Mouse (Mus musculus): ENCODE measurements at regions not wholly inside any gene's neighbourhood (a gene's known extent, or its start where the extent isn't known, plus 50 kb on each side); places are given as distances from the start of the nearest gene placed in this dataset.
A peak's percentile ranks its signal among the peaks of the same experiment; 100 is the strongest.

- 60% methylated on average over 4 of the region's 4 CpGs for WGBS
Measured at GRCm38 (mm10) chr15:61538169-61538755, 615.5 kb upstream of the A1bg start.

DNA sequence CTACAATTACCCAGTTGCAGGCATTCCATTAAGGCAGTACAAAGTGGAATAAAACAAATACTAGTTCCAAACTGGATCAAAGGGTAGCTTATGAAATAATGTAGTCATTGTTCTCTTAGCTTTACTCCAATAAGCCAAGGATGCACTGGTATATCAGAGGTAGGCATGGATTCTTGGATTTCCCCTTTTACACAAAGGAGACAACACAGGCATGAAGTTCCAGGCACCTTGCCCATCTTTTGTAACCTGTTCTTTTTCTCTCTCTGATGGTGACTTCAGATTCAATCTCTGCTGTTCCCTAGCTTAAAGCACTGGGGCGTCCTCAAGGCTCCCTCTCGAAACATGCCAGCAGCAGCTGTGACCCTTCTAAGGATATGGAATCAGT is 613.5 kb upstream of the A1bg start:
- WGBS, result 75% methylated on average over 2 of the region's 2 CpGs
- H3K4me1 ChIP-seq, result peaks cover 13% of the 10 kb centered on the region; the same call in 1 of the 2 replicates

More at GRCm38 (mm10) chr15:61538169-61538755, 615.5 kb upstream of the A1bg start:
- ATAC-seq (ENCODE audit: insufficient number of reproducible peaks, low FRiP score, low TSS enrichment, low read depth), result no peak
- Histone ChIP-seq H3K4me1 (peaks cover 13% of the 10 kb centered on the region; the same call in 1 of the 2 replicates), H3K4me3 (replicated peaks) (no peak overlapping the region), H3K27me3 (no peaks in the 10 kb centered on the region), H3K27ac (replicated peaks) (no peak overlapping the region), H3K9ac (no peak overlapping the region), H3K9me3 (replicated peaks) (no peaks in the 10 kb centered on the region), H3K36me3 (no peaks in the 10 kb centered on the region), H3K4me2 (replicated peaks) (no peak overlapping the region)

GRCm38 (mm10) chr15:61535644-61536331 is 613.0 kb upstream of the A1bg start:
- WGBS, result 26% methylated on average over 6 of the region's 6 CpGs
- no peak overlapping the region for H3K4me3 ChIP-seq (replicated peaks)
- no peak for ATAC-seq (ENCODE audit: insufficient number of reproducible peaks, low FRiP score, low TSS enrichment, low read depth)
- peaks cover 9% of the 10 kb centered on the region; the same call in 1 of the 2 replicates for H3K4me1 ChIP-seq
- H3K27ac ChIP-seq (replicated peaks), result no peak overlapping the region
- no peaks in the 10 kb centered on the region for H3K9me3 ChIP-seq (replicated peaks)
- H3K36me3 ChIP-seq, result no peaks in the 10 kb centered on the region
- H3K4me2 ChIP-seq (replicated peaks), result no peak overlapping the region
- H3K27me3 ChIP-seq, result no peaks in the 10 kb centered on the region
- H3K9ac ChIP-seq, result no peak overlapping the region

More for the DNA sequence above, 613.5 kb upstream of the A1bg start:
- H3K36me3 ChIP-seq, result no peaks in the 10 kb centered on the region
- H3K27ac ChIP-seq (replicated peaks), result no peak overlapping the region
- no peak overlapping the region for H3K4me2 ChIP-seq (replicated peaks)
- H3K27me3 ChIP-seq, result no peaks in the 10 kb centered on the region
- no peak for ATAC-seq (ENCODE audit: insufficient number of reproducible peaks, low FRiP score, low TSS enrichment, low read depth)
- H3K9me3 ChIP-seq (replicated peaks), result no peaks in the 10 kb centered on the region
- no peak overlapping the region for H3K9ac ChIP-seq
- H3K4me3 ChIP-seq (replicated peaks), result no peak overlapping the region

GRCm38 (mm10) chr15:61535180-61535579 is 612.4 kb upstream of the A1bg start:
- Histone ChIP-seq H3K27ac (replicated peaks) (no peak overlapping the region), H3K9me3 (replicated peaks) (no peaks in the 10 kb centered on the region), H3K9ac (no peak overlapping the region), H3K4me1 (0 out of 2 replicates have a peak, but pooled peaks cover 6% of the 10 kb centered on the region), H3K27me3 (no peaks in the 10 kb centered on the region), H3K36me3 (no peaks in the 10 kb centered on the region), H3K4me2 (replicated peaks) (no peak overlapping the region), H3K4me3 (replicated peaks) (no peak overlapping the region)
- ATAC-seq (ENCODE audit: insufficient number of reproducible peaks, low FRiP score, low TSS enrichment, low read depth), result no peak
- 43% methylated on average over 6 of the region's 6 CpGs for WGBS

GRCm38 (mm10) chr15:61532808-61533207 is 610.0 kb upstream of the A1bg start:
- Histone ChIP-seq H3K4me3 (replicated peaks) (no peak overlapping the region), H3K4me1 (0 out of 2 replicates have a peak, but pooled peaks cover 6% of the 10 kb centered on the region), H3K27ac (replicated peaks) (no peak overlapping the region), H3K4me2 (replicated peaks) (no peak overlapping the region), H3K36me3 (no peaks in the 10 kb centered on the region), H3K27me3 (no peaks in the 10 kb centered on the region), H3K9ac (no peak overlapping the region), H3K9me3 (replicated peaks) (no peaks in the 10 kb centered on the region)
- no peak for ATAC-seq (ENCODE audit: insufficient number of reproducible peaks, low FRiP score, low TSS enrichment, low read depth)
- 63% methylated on average over 7 of the region's 7 CpGs for WGBS

GRCm38 (mm10) chr15:61532040-61532439 is 609.2 kb upstream of the A1bg start:
- Histone ChIP-seq H3K9ac (no peak overlapping the region), H3K4me1 (0 out of 2 replicates have a peak, but pooled peaks cover 6% of the 10 kb centered on the region), H3K36me3 (no peaks in the 10 kb centered on the region), H3K9me3 (replicated peaks) (no peaks in the 10 kb centered on the region), H3K27ac (replicated peaks) (no peak overlapping the region), H3K4me3 (replicated peaks) (no peak overlapping the region), H3K27me3 (no peaks in the 10 kb centered on the region), H3K4me2 (replicated peaks) (no peak overlapping the region)
- 85% methylated on average over 2 of the region's 2 CpGs for WGBS
- no peak for ATAC-seq (ENCODE audit: insufficient number of reproducible peaks, low FRiP score, low TSS enrichment, low read depth)

DNA sequence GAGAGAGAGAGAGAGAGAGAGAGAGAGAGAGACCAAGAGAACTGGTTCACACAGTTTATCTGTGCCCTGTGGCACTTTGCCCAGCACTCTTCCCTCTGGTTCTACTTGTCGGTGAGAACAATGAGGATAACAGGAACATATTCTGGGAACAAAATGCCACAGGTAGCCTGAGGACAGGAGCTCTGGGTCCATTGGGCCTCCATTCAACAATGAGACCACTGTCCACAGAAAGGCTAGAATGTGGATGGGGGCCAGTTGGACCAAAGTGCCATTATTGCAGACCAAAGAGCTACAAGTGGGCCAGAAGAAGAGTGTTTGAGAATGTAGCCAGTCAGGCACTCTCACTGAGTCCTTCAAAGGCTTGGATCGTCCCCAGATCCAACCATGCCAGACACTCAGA is 600.2 kb upstream of the A1bg start:
- WGBS, result 41% methylated on average over 2 of the region's 2 CpGs
- H3K4me1 ChIP-seq, result no peaks in the 10 kb centered on the region

DNA sequence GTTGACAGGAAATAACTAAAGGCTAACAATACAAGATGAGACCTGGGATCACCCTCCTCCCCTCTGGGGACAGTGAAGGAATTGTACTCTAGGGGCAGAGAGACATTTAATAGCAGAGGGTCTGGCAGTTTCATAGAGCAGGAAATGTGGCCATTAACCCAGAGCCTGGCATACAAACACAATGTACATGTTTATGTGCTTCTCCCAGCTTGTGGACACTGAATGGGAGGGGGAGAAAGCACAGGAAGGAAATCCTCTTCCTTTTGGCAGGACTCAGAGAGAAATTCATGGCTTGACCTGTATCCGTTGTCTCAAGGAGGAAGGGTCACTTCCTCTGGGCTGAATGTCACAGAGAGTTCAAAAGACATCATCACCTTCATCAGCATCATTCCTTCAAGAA is 594.5 kb upstream of the A1bg start:
- no peak overlapping the region for H3K9ac ChIP-seq
- no peak overlapping the region for H3K4me2 ChIP-seq (replicated peaks)
- no peak for ATAC-seq (ENCODE audit: insufficient number of reproducible peaks, low FRiP score, low TSS enrichment, low read depth)
- no peaks in the 10 kb centered on the region for H3K36me3 ChIP-seq
- WGBS, result 56% methylated on average over 1 of the region's 1 CpGs
- no peaks in the 10 kb centered on the region for H3K27me3 ChIP-seq
- H3K9me3 ChIP-seq (replicated peaks), result no peaks in the 10 kb centered on the region
- no peak overlapping the region for H3K27ac ChIP-seq (replicated peaks)
- H3K4me3 ChIP-seq (replicated peaks), result no peak overlapping the region
- H3K4me1 ChIP-seq, result no peaks in the 10 kb centered on the region

More for the DNA sequence above, 600.2 kb upstream of the A1bg start:
- no peaks in the 10 kb centered on the region for H3K36me3 ChIP-seq
- no peaks in the 10 kb centered on the region for H3K27me3 ChIP-seq
- H3K4me2 ChIP-seq (replicated peaks), result no peak overlapping the region
- no peaks in the 10 kb centered on the region for H3K9me3 ChIP-seq (replicated peaks)
- ATAC-seq (ENCODE audit: insufficient number of reproducible peaks, low FRiP score, low TSS enrichment, low read depth), result no peak
- no peak overlapping the region for H3K4me3 ChIP-seq (replicated peaks)
- H3K27ac ChIP-seq (replicated peaks), result no peak overlapping the region
- H3K9ac ChIP-seq, result no peak overlapping the region

- Histone ChIP-seq H3K4me1 (no peaks in the 10 kb centered on the region), H3K4me3 (replicated peaks) (no peak overlapping the region), H3K36me3 (no peaks in the 10 kb centered on the region), H3K27ac (replicated peaks) (no peak overlapping the region), H3K27me3 (no peaks in the 10 kb centered on the region), H3K4me2 (replicated peaks) (no peak overlapping the region), H3K9ac (no peak overlapping the region), H3K9me3 (replicated peaks) (no peaks in the 10 kb centered on the region)
- 12% methylated on average over 1 of the region's 1 CpGs for WGBS
- ATAC-seq (ENCODE audit: insufficient number of reproducible peaks, low FRiP score, low TSS enrichment, low read depth), result no peak
Measured at GRCm38 (mm10) chr15:61514324-61514723, 591.5 kb upstream of the A1bg start.

GRCm38 (mm10) chr15:61508806-61509205 is 586.0 kb upstream of the A1bg start:
- no peaks in the 10 kb centered on the region for H3K36me3 ChIP-seq
- H3K27ac ChIP-seq (replicated peaks), result 0 out of 2 replicates have a peak overlapping the region, but pooled peaks have one; percentile 17
- no peak overlapping the region for H3K4me2 ChIP-seq (replicated peaks)
- H3K27me3 ChIP-seq, result no peaks in the 10 kb centered on the region
- H3K4me3 ChIP-seq (replicated peaks), result no peak overlapping the region
- no peak for ATAC-seq (ENCODE audit: insufficient number of reproducible peaks, low FRiP score, low TSS enrichment, low read depth)
- H3K4me1 ChIP-seq, result no peaks in the 10 kb centered on the region
- no peaks in the 10 kb centered on the region for H3K9me3 ChIP-seq (replicated peaks)
- 75% methylated on average over 6 of the region's 6 CpGs for WGBS
- no peak overlapping the region for H3K9ac ChIP-seq

- no peaks in the 10 kb centered on the region for H3K9me3 ChIP-seq (replicated peaks)
- no peaks in the 10 kb centered on the region for H3K36me3 ChIP-seq
- no peaks in the 10 kb centered on the region for H3K27me3 ChIP-seq
- H3K4me2 ChIP-seq (replicated peaks), result no peak overlapping the region
- H3K4me1 ChIP-seq, result no peaks in the 10 kb centered on the region
- WGBS, result 75% methylated on average over 6 of the region's 6 CpGs
- no peak overlapping the region for H3K4me3 ChIP-seq (replicated peaks)
- H3K27ac ChIP-seq (replicated peaks), result no peak overlapping the region
- H3K9ac ChIP-seq, result no peak overlapping the region
- ATAC-seq (ENCODE audit: insufficient number of reproducible peaks, low FRiP score, low TSS enrichment, low read depth), result no peak
Measured at GRCm38 (mm10) chr15:61506361-61506897, 583.6 kb upstream of the A1bg start.
